Mouse (Mus musculus): ENCODE measurements around the gene Gm45716.

DNA sequence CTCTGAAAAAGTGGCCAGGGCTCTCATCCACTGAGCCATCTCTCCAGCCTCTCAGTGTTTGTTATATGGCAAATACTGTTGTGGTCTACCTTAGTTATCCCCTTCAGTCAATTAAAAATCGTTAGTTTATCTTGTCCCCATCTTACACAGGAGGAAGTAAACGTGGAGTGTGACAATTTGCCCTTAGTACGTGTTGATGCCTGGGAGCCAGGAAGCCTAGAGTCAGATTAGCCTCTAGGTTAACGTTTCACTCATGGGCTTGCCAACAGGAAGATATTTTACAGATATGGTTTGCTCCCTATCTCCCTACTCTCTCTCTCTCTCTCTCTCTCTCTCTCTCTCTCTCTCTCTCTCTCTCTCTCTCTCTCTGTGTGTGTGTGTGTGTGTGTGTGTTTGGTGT lies 95.7 kb downstream of the Gm45716 start:
- TF ChIP-seq ZC3H11A (IDR thresholded peaks at IDR 0.05; ENCODE audit: borderline replicate concordance, low read depth, low read length), result no peak
- no peak for TF ChIP-seq HCFC1 (IDR thresholded peaks at IDR 0.05; ENCODE audit: borderline replicate concordance, insufficient read depth, low read length)
